Mouse (Mus musculus) G1E (cell line): ENCODE results near the gene Casp7.

Experiments
- CTCF ChIP-seq: IDR thresholded peaks from 2 replicates; pipeline ENCODE4 v1.5.1; 2012; ENCODE audit warnings: low read depth, low read length, inconsistent platforms, mixed read lengths
- GATA1 ChIP-seq: IDR thresholded peaks from 2 replicates; pipeline ENCODE4 v1.6.1; 2012; ENCODE audit warnings: borderline replicate concordance, low read length, inconsistent platforms, mixed read lengths
- GATA2 ChIP-seq: IDR thresholded peaks from 2 replicates; pipeline ENCODE4 v1.6.1; 2012; ENCODE audit warnings: low read depth, low read length, inconsistent platforms, borderline replicate concordance
- POLR2AphosphoS5 ChIP-seq: IDR thresholded peaks from 2 replicates; pipeline ENCODE4 v1.6.1; 2012; ENCODE audit warnings: low read depth, low read length, inconsistent platforms; ENCODE audit not compliant: insufficient replicate concordance

DNA sequence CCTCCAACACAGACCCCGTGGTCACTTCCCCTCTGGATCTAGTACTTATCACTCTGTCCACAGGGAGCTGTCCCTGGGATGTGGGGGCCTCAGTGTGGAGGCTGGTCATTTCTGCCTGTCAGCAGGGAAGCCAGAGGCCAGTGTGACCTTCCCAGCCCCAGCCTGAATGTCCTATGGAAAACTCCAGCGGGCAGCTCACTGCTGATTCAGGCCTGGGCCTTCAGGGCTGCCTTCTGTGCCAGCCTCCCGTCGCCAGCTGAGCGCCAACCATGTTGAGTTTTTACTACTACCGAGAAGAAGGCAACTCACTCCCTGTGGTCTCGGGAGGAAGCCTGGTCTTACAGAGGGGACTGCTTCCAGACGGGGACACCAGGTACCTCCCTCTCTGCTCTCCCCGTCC lies 28.6 kb downstream of the Casp7 start:
- TF ChIP-seq CTCF (no peak), GATA2 (no peak), POLR2AphosphoS5 (no peak), GATA1 (no peak)
